Mouse (Mus musculus) liver, embryonic 13.5 days (tissue): Measurements from ENCODE around the gene Gm10217. TPM values are rescaled to one million over a fixed set of nuclear protein-coding genes. Genes with fewer than 3 reads are reported as not detected.

ENCODE experiments used
- ATAC-seq: fragments of 200-750 bp; cut with Nextera tagmentation; 2 replicates; pipeline ENCODE4 v1.8.0; 2017; ENCODE audit warnings: low read depth, mild to moderate bottlenecking, moderate number of reproducible peaks, moderate library complexity
- DNase-seq: peaks from one replicate; pipeline ENCODE4 v3.0.0; 2022
- H3K27ac ChIP-seq: fragments of 300-500 bp; sonication (generic); 2 replicates; pipeline ENCODE4 v1.5.1; 2015; ENCODE audit warnings: moderate library complexity, mild to moderate bottlenecking, inconsistent platforms
- H3K27me3 ChIP-seq: fragments of 300-500 bp; sonication (generic); 2 replicates; pipeline ENCODE4 v1.6.1; 2015; ENCODE audit warnings: mild to moderate bottlenecking, inconsistent platforms
- H3K36me3 ChIP-seq: fragments of 300-500 bp; sonication (generic); 2 replicates; pipeline ENCODE4 v1.6.1; 2015; ENCODE audit warnings: mild to moderate bottlenecking, inconsistent platforms
- H3K4me1 ChIP-seq: fragments of 300-500 bp; sonication (generic); replicated peaks from 2 replicates; pipeline ENCODE4 v1.6.1; 2015; ENCODE audit warnings: inconsistent platforms
- H3K4me2 ChIP-seq: fragments of 300-500 bp; sonication (generic); 2 replicates; pipeline ENCODE4 v1.6.1; 2015; ENCODE audit warnings: inconsistent platforms, mild to moderate bottlenecking, moderate library complexity
- H3K4me3 ChIP-seq: fragments of 300-500 bp; sonication (generic); replicated peaks from 2 replicates; pipeline ENCODE4 v1.5.1; 2015; ENCODE audit warnings: mild to moderate bottlenecking, inconsistent platforms
- H3K9ac ChIP-seq: fragments of 300-500 bp; sonication (generic); 2 replicates; pipeline ENCODE4 v1.6.1; 2015; ENCODE audit warnings: mild to moderate bottlenecking, inconsistent platforms
- H3K9me3 ChIP-seq: fragments of 300-500 bp; sonication (generic); replicated peaks from 2 replicates; pipeline ENCODE4 v1.6.1; 2016; ENCODE audit warnings: inconsistent platforms
- WGBS: fragments of 180-500 bp; shearing (Covaris S2); methylation state at CpG from one replicate; pipeline ENCODE4 v1.1.7; 2015; ENCODE audit not compliant: insufficient replicate concordance; 5-methylcytosine and 5-hydroxymethylcytosine counted together
- polyA plus RNA-seq: library from polyadenylated mRNA; unstranded; fragments of >200 nt; fragmentation: Nextera tagmentation; extraction: Ambion mirVana; gene quantifications from 2 replicates; pipeline ENCODE4 v1.2.1, GENCODE M21; 2015

The Gm10217 gene
- polyA plus RNA-seq, result not detected in 2 replicates

DNA sequence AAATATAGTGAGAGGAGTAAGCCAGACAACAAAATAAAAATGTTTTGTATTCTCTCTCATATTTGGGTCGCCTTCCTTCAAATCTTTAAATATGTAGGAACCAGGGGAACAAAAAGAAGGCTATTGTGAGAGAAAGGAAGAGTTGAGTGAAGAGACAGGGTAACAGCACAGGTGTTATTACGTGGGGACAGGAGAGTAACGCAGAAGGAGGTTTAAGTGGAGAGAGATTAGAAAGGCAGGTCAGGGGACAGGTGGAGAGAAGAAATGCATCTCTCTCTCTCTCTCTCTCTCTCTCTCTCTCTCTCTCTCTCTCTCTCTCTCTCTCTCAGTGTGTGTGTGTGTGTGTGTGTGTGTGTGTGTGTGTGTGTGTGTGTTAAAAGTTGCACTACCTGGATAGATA, at the start of gene Gm10217:
Gene Gm10217 (plus strand): TSS at position 301 of the 400 bp plus-strand sequence.
- Histone ChIP-seq H3K9ac (no peak within 1 kb of the TSS), H3K27me3 (no peaks in the 10 kb centered on the region), H3K36me3 (no peaks in the 10 kb centered on the region), H3K27ac (no peak within 1 kb of the TSS), H3K9me3 (no peaks in the 10 kb centered on the region), H3K4me3 (no peak within 1 kb of the TSS), H3K4me1 (no peaks in the 10 kb centered on the region), H3K4me2 (no peak within 1 kb of the TSS)
- no peak for DNase-seq
- WGBS, result 66% methylated on average over 3 of the region's 3 CpGs
- no peak for ATAC-seq

DNA sequence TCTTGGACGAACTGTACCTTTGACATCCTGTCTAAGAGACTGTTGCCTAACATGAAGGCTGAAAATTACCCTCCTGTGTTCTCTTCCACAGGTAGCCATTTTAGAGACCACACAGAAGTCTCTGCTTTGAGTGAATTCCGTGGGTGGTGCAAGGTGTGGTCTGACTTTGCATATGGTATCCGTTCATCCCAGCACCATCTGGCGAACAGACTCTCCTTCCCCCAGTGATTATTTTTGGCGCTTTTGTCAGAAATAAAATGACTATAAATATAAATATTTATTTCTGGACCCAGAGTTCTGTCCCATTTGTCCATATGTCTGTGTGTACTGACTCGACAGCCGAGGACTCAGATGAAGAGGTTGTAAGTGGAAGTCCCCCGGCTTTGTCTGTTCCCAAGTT, 39.3 kb upstream of the Gm10217 start:
- DNase-seq (no peak), ATAC-seq (no peak)
- H3K4me2 ChIP-seq, result no peak overlapping the region
- H3K4me1 ChIP-seq, result no peaks in the 10 kb centered on the region
- H3K36me3 ChIP-seq, result no peaks in the 10 kb centered on the region
- no peaks in the 10 kb centered on the region for H3K9me3 ChIP-seq
- H3K9ac ChIP-seq, result no peak overlapping the region
- WGBS, result 69% methylated on average over 8 of the region's 8 CpGs
- H3K27me3 ChIP-seq, result no peaks in the 10 kb centered on the region
- no peak overlapping the region for H3K4me3 ChIP-seq
- H3K27ac ChIP-seq, result no peak overlapping the region

DNA sequence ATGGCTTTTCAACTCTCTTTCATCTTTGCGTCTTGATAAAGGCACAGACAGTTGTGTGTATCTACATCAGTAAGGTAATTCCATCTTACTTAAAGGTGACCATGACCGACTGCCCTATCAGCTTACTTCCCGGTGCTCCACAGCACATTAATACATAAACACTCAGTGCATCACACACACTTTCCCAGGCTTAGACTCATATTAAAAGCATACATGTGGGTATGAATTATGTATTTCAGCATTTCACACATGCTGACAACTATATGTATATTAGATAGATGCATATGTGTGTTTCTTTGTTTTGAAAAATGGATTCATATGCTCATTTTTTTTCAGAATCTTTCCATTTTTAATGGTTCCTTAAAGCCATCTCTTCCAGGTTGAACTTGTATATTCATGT, 23.8 kb upstream of the Gm10217 start:
- no peak overlapping the region for H3K4me3 ChIP-seq
- no peaks in the 10 kb centered on the region for H3K27me3 ChIP-seq
- H3K9ac ChIP-seq, result no peak overlapping the region
- ATAC-seq (no peak), DNase-seq (no peak)
- H3K4me1 ChIP-seq, result no peaks in the 10 kb centered on the region
- H3K27ac ChIP-seq, result no peak overlapping the region
- no peak overlapping the region for H3K4me2 ChIP-seq
- 76% methylated on average over 3 of the region's 3 CpGs for WGBS
- no peaks in the 10 kb centered on the region for H3K36me3 ChIP-seq
- H3K9me3 ChIP-seq, result no peaks in the 10 kb centered on the region

GRCm38 (mm10) chr8:9859286-9859685, 4.8 kb upstream of the Gm10217 start:
- no peaks in the 10 kb centered on the region for H3K4me1 ChIP-seq
- ATAC-seq (no peak), DNase-seq (no peak)
- no peaks in the 10 kb centered on the region for H3K27me3 ChIP-seq
- H3K9me3 ChIP-seq, result no peaks in the 10 kb centered on the region
- 15% methylated on average over 2 of the region's 2 CpGs for WGBS
- no peak overlapping the region for H3K4me3 ChIP-seq
- H3K9ac ChIP-seq, result no peak overlapping the region
- H3K36me3 ChIP-seq, result no peaks in the 10 kb centered on the region
- no peak overlapping the region for H3K27ac ChIP-seq
- no peak overlapping the region for H3K4me2 ChIP-seq

DNA sequence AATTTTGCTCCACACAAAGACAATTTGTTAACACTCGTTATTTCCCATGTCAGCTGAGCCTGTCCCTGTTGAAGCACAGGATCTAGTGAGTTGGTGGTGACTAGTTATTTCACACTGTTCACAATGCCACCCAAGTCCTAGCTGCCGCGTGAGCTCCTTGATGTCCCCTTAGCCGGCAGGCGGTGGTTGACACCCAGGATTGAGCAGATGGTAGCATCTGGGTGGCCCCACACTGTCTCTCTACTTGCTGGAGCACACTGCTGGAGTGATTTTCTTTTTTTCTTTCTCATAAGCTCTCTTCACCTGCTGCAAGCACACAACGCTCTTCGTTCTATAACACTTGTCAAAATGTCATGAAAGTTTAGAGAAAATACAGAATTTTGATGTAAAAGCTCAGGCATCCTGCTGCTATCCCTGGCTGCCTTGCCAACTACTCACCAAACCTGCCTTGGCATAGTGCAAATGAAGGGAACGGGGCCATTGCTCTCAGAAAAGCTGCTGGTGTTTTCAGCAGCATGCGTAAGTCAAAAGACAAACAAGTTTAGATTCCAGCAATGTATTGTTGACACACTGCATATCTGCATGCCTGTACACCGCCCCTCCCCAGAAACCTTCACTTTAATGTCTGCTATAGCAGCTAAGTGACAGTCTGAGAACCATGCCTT, 3.4 kb upstream of the Gm10217 start:
- H3K4me1 ChIP-seq, result no peaks in the 10 kb centered on the region
- ATAC-seq, result no peak
- H3K9me3 ChIP-seq, result no peaks in the 10 kb centered on the region
- DNase-seq, result no peak
- no peaks in the 10 kb centered on the region for H3K36me3 ChIP-seq
- H3K27me3 ChIP-seq, result no peaks in the 10 kb centered on the region
- no peak overlapping the region for H3K27ac ChIP-seq
- WGBS, result 64% methylated on average over 10 of the region's 10 CpGs
- H3K4me2 ChIP-seq, result no peak overlapping the region
- no peak overlapping the region for H3K9ac ChIP-seq
- H3K4me3 ChIP-seq, result no peak overlapping the region

GRCm38 (mm10) chr8:9865150-9865549, 1.1 kb downstream of the Gm10217 start:
- H3K9me3 ChIP-seq, result no peaks in the 10 kb centered on the region
- H3K4me1 ChIP-seq, result no peaks in the 10 kb centered on the region
- no peaks in the 10 kb centered on the region for H3K36me3 ChIP-seq
- 59% methylated on average over 9 of the region's 9 CpGs for WGBS
- H3K4me3 ChIP-seq, result no peak overlapping the region
- H3K27ac ChIP-seq, result no peak overlapping the region
- no peaks in the 10 kb centered on the region for H3K27me3 ChIP-seq
- no peak overlapping the region for H3K4me2 ChIP-seq
- ATAC-seq (no peak), DNase-seq (no peak)
- no peak overlapping the region for H3K9ac ChIP-seq

- H3K27me3 ChIP-seq, result no peaks in the 10 kb centered on the region
- no peak overlapping the region for H3K27ac ChIP-seq
- WGBS, result 45% methylated on average over 3 of the region's 3 CpGs
- ATAC-seq, result no peak
- H3K9me3 ChIP-seq, result no peaks in the 10 kb centered on the region
- H3K9ac ChIP-seq, result no peak overlapping the region
- H3K4me3 ChIP-seq, result no peak overlapping the region
- no peak overlapping the region for H3K4me2 ChIP-seq
- H3K36me3 ChIP-seq, result no peaks in the 10 kb centered on the region
- H3K4me1 ChIP-seq, result no peaks in the 10 kb centered on the region
- DNase-seq, result no peak
Observed at GRCm38 (mm10) chr8:9868094-9868493, 4.0 kb downstream of the Gm10217 start.

DNA sequence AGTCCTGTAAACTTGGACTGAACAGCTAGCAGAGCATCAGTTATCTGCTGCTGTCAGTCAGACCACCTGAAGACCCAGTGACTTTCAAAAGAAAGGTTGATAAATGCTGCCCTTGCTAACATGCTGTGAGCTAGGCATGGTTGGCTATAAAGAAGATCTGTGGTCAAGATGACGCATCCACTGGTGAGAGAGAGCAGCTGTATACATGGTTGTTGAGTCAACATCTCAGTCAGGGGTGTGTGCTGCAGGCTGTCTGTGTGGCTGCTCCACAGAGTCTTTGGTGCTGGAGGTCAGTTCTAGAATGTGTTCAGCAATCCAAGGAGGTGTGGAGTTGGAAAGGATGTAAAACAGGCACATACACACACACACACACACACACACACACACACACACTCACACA, 12.2 kb downstream of the Gm10217 start:
- H3K4me1 ChIP-seq, result no peaks in the 10 kb centered on the region
- no peaks in the 10 kb centered on the region for H3K9me3 ChIP-seq
- no peaks in the 10 kb centered on the region for H3K27me3 ChIP-seq
- no peak overlapping the region for H3K27ac ChIP-seq
- DNase-seq (no peak), ATAC-seq (no peak)
- WGBS, result 65% methylated on average over 1 of the region's 1 CpGs
- no peak overlapping the region for H3K9ac ChIP-seq
- no peak overlapping the region for H3K4me3 ChIP-seq
- no peaks in the 10 kb centered on the region for H3K36me3 ChIP-seq
- no peak overlapping the region for H3K4me2 ChIP-seq

DNA sequence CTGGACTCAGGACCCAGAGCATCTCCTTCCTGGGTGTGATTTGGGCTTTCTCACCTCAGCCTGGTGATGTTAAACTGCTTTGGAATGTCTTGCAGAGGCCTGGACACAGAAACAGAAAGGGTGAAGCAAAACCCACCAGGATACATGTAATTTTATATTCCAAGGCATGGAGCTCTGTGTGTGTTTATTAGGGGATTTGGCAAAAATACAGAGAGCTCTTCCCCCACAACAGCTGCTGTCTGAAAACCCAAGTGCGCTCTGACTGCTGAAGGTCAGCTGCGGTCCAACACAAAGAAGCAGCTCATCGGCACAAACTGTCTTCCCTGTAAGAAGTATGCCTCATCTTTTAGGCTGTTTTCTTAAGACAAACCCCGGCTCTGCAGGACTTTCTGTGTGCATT, 15.9 kb downstream of the Gm10217 start:
- H3K36me3 ChIP-seq, result no peaks in the 10 kb centered on the region
- no peak overlapping the region for H3K9ac ChIP-seq
- H3K27me3 ChIP-seq, result no peaks in the 10 kb centered on the region
- 75% methylated on average over 4 of the region's 4 CpGs for WGBS
- no peak for ATAC-seq
- no peak for DNase-seq
- no peaks in the 10 kb centered on the region for H3K9me3 ChIP-seq
- no peak overlapping the region for H3K27ac ChIP-seq
- H3K4me3 ChIP-seq, result no peak overlapping the region
- H3K4me1 ChIP-seq, result no peaks in the 10 kb centered on the region
- no peak overlapping the region for H3K4me2 ChIP-seq

GRCm38 (mm10) chr8:9886714-9887113, 22.7 kb downstream of the Gm10217 start:
- Histone ChIP-seq H3K36me3 (no peaks in the 10 kb centered on the region), H3K27ac (no peak overlapping the region), H3K4me1 (no peaks in the 10 kb centered on the region), H3K9ac (no peak overlapping the region), H3K27me3 (no peaks in the 10 kb centered on the region), H3K4me2 (no peak overlapping the region), H3K4me3 (no peak overlapping the region), H3K9me3 (no peaks in the 10 kb centered on the region)
- DNase-seq (no peak), ATAC-seq (no peak)
- 53% methylated on average over 4 of the region's 4 CpGs for WGBS

DNA sequence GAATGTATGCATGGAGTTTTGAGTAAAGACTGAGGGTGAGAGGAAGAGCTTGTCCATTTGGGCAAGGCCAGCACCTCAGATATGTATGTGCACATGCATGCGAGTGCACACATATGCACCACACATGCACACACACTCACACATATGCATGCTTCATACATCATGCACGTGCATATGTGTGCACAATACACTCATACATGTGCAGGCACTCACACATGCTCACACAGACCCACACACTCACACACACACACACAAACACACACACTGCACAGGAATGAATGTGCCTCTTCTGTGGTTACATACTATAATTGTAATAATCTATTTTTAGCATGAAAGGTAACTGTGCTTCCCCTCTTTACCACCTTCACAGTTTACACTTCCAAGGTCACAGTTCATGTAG, 35.1 kb downstream of the Gm10217 start:
- H3K4me1 ChIP-seq, result no peaks in the 10 kb centered on the region
- H3K9ac ChIP-seq, result no peak overlapping the region
- ATAC-seq, result no peak
- no peak overlapping the region for H3K4me2 ChIP-seq
- DNase-seq, result no peak
- 50% methylated on average over 2 of the region's 2 CpGs for WGBS
- H3K36me3 ChIP-seq, result no peaks in the 10 kb centered on the region
- no peaks in the 10 kb centered on the region for H3K9me3 ChIP-seq
- no peaks in the 10 kb centered on the region for H3K27me3 ChIP-seq
- H3K4me3 ChIP-seq, result no peak overlapping the region
- no peak overlapping the region for H3K27ac ChIP-seq

- WGBS, result 56% methylated on average over 3 of the region's 3 CpGs
- Histone ChIP-seq H3K36me3 (no peaks in the 10 kb centered on the region), H3K4me2 (no peak overlapping the region), H3K4me3 (no peak overlapping the region), H3K4me1 (no peaks in the 10 kb centered on the region), H3K27me3 (no peaks in the 10 kb centered on the region), H3K9ac (no peak overlapping the region), H3K9me3 (no peaks in the 10 kb centered on the region), H3K27ac (no peak overlapping the region)
- DNase-seq, result no peak
- no peak for ATAC-seq
Observed at GRCm38 (mm10) chr8:9899673-9900072, 35.6 kb downstream of the Gm10217 start.
